Mouse (Mus musculus) midbrain, embryonic 14.5 days (tissue): ENCODE measurements at regions not wholly inside any gene's neighbourhood (a gene's known extent, or its start where the extent isn't known, plus 50 kb on each side); places are given as distances from the start of the nearest gene placed in this dataset.
"Not testable (repeated sequence)": the region's sequence is repeated elsewhere in the genome, so short reads cannot be mapped to it uniquely, and the experiment has no call there.

ENCODE experiments used
- ATAC-seq: fragments of 200-750 bp; cut with Nextera tagmentation; 2 replicates; pipeline ENCODE4 v1.8.0; 2017; ENCODE audit warnings: moderate number of reproducible peaks, moderate library complexity; ENCODE audit not compliant: low FRiP score, low TSS enrichment
- DNase-seq: peaks from one replicate; pipeline ENCODE4 v3.0.0-alpha.2; 2015
- H3K27ac ChIP-seq: fragments of 300-500 bp; sonication (generic); replicated peaks from 2 replicates; pipeline ENCODE4 v1.5.1; 2014; ENCODE audit warnings: mild to moderate bottlenecking, low read depth, low read length, moderate library complexity
- H3K27me3 ChIP-seq: fragments of 300-500 bp; sonication (generic); 2 replicates; pipeline ENCODE4 v1.6.1; 2014; ENCODE audit warnings: low read length, control low read depth, mixed read lengths; ENCODE audit not compliant: control insufficient read depth, insufficient read depth
- H3K36me3 ChIP-seq: fragments of 300-500 bp; sonication (generic); 2 replicates; pipeline ENCODE4 v1.6.1; 2014; ENCODE audit warnings: low read length, control low read depth; ENCODE audit not compliant: control insufficient read depth, insufficient read depth
- H3K4me1 ChIP-seq: fragments of 300-500 bp; sonication (generic); 2 replicates; pipeline ENCODE4 v1.6.1; 2014; ENCODE audit warnings: mild to moderate bottlenecking, antibody characterized with exemption, low read length, control low read depth; ENCODE audit not compliant: control insufficient read depth, insufficient read depth
- H3K4me2 ChIP-seq: fragments of 300-500 bp; sonication (generic); 2 replicates; pipeline ENCODE4 v1.6.1; 2014; ENCODE audit warnings: mild to moderate bottlenecking, low read length, moderate library complexity
- H3K4me3 ChIP-seq: fragments of 300-500 bp; sonication (generic); replicated peaks from 2 replicates; pipeline ENCODE4 v1.5.1; 2014; ENCODE audit warnings: low read depth, low read length
- H3K9ac ChIP-seq: fragments of 300-500 bp; sonication (generic); replicated peaks from 2 replicates; pipeline ENCODE4 v1.6.1; 2014; ENCODE audit warnings: mild to moderate bottlenecking, low read length, moderate library complexity
- H3K9me3 ChIP-seq: fragments of 300-500 bp; sonication (generic); 2 replicates; pipeline ENCODE4 v1.6.1; 2016; ENCODE audit warnings: low read length, control low read depth, mixed read lengths; ENCODE audit not compliant: control insufficient read depth
- WGBS: fragments of 180-500 bp; shearing (Covaris S2); extraction: QIAGEN DNeasy Blood & Tissue Kit; methylation state at CpG from one replicate; pipeline ENCODE4 v1.1.7; 2014; 5-methylcytosine and 5-hydroxymethylcytosine counted together

- Histone ChIP-seq H3K4me2 (no peak overlapping the region), H3K4me3 (no peak overlapping the region), H3K4me1 (no peaks in the 10 kb centered on the region), H3K9ac (no peak overlapping the region), H3K27me3 (no peaks in the 10 kb centered on the region), H3K36me3 (no peaks in the 10 kb centered on the region), H3K27ac (no peak overlapping the region), H3K9me3 (no peaks in the 10 kb centered on the region)
- DNase-seq (no peak), ATAC-seq (no peak)
- 79% methylated on average over 4 of the region's 4 CpGs for WGBS
These were observed 994.7 kb upstream of the Foxg1 start for GRCm38 (mm10) chr12:48387724-48388123.

DNA sequence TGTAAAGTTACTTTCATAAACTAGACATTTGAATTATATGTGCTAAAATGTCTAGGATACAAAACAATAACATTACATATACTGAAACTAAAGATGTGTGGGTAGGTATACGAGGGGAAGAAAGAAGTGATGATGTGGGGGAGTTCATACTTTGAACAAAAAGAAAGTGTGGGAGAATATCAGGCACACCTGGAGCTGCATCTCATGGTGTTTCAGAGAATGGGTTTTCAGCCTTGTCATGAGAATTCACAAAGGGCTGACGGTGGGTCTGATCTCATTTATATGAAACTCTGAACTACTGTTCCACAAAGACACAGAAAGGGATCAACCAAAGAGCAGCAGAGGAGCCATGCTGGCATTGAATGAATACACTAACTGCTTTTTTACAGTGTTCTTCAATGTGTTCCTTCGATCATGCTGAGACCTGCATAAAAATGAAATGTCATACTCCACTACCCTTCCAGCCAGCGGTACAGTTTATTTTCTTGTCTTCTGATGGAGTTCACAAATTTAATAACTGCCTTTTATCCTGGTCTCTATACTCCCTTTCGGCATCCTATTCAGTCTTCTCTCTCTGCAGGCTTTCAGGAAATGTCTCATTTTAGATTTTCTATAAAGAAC is 994.2 kb upstream of the Foxg1 start:
- no peak overlapping the region for H3K4me2 ChIP-seq
- no peaks in the 10 kb centered on the region for H3K4me1 ChIP-seq
- no peak overlapping the region for H3K4me3 ChIP-seq
- ATAC-seq: no peak
- peak; percentile 26 for DNase-seq
- H3K27me3 ChIP-seq: no peaks in the 10 kb centered on the region
- H3K9me3 ChIP-seq: no peaks in the 10 kb centered on the region
- 60% methylated on average over 5 of the region's 5 CpGs for WGBS
- no peaks in the 10 kb centered on the region for H3K36me3 ChIP-seq
- H3K9ac ChIP-seq: no peak overlapping the region
- H3K27ac ChIP-seq: no peak overlapping the region

- ATAC-seq (no peak), DNase-seq (peak; percentile 50)
- H3K27ac ChIP-seq: no peak overlapping the region
- H3K9ac ChIP-seq: no peak overlapping the region
- no peaks in the 10 kb centered on the region for H3K27me3 ChIP-seq
- no peak overlapping the region for H3K4me2 ChIP-seq
- H3K4me1 ChIP-seq: no peaks in the 10 kb centered on the region
- H3K9me3 ChIP-seq: no peaks in the 10 kb centered on the region
- H3K36me3 ChIP-seq: no peaks in the 10 kb centered on the region
- WGBS: 60% methylated on average over 4 of the region's 4 CpGs
- no peak overlapping the region for H3K4me3 ChIP-seq
These were observed 991.5 kb upstream of the Foxg1 start for GRCm38 (mm10) chr12:48391008-48391407.

DNA sequence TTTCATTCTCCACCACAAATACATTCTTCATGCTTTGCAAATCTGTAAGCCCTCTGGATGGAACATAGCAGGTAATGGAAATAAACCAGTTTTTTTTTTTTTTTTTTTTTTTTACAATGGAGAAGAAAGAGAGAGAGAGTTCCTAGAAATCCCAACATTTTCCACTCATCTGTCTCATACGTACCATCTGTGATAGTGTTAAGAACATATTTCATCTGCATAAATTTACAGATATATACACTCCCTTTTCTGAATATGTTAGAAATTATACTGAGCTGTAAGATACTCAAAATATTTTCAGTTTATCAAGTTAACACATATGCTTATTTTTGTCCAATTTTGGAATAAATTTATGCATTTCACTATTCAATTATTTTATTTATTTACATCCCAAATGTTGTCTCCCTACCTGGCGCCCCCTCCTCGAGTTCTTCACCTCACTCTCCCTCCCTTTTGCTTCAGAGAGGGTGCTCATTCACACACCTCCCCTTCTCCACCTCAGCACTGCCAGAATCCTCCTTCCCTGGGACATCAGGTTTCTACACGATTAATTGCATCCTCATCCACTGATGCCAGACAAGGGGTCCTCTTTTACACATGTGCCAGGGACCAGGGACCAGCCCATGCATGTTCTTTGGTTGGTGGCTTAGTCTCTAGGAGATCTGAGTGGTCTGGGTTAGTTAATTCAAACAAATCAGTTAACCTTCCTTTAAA is 943.0 kb upstream of the Foxg1 start:
- ATAC-seq: no peak

DNA sequence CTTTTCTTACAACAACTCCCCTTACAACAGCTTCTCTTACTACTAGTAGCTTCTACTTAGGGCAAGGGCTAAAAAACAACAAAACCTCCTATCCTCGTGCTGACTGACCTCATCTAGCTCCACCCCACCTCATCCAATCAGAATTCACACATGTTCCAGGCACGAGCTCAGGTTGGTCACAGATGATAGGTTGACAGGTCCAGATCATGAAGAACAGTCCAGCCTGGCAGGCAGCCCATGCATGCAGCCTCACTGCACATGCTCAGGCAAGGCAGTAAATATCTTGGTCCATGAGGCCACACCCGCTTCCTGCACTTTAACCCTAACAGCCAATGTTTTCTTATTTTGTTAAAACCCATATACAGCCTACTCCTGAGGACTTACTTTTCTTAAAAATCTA is 933.7 kb upstream of the Foxg1 start:
- WGBS: 82% methylated on average over 3 of the region's 3 CpGs
- not testable (repeated sequence) for DNase-seq, H3K27me3 ChIP-seq, H3K4me2 ChIP-seq, H3K9me3 ChIP-seq, H3K36me3 ChIP-seq, H3K9ac ChIP-seq, H3K4me1 ChIP-seq, ATAC-seq, H3K27ac ChIP-seq, H3K4me3 ChIP-seq

More for the DNA sequence above, 943.0 kb upstream of the Foxg1 start:
- H3K9ac ChIP-seq: no peak overlapping the region
- H3K27ac ChIP-seq: no peak overlapping the region
- no peak overlapping the region for H3K4me3 ChIP-seq
- no peaks in the 10 kb centered on the region for H3K4me1 ChIP-seq
- H3K36me3 ChIP-seq: no peaks in the 10 kb centered on the region
- H3K4me2 ChIP-seq: no peak overlapping the region
- H3K9me3 ChIP-seq: no peaks in the 10 kb centered on the region
- DNase-seq: no peak
- WGBS: 77% methylated on average over 4 of the region's 4 CpGs
- H3K27me3 ChIP-seq: no peaks in the 10 kb centered on the region

- WGBS: 15% methylated on average over 2 of the region's 2 CpGs
- no peak overlapping the region for H3K4me2 ChIP-seq
- H3K27ac ChIP-seq: peak overlapping the region; percentile 56
- H3K4me3 ChIP-seq: no peak overlapping the region
- H3K9me3 ChIP-seq: no peaks in the 10 kb centered on the region
- DNase-seq (peak; percentile 65), ATAC-seq (peak; percentile 72; the same call in 1 of the 2 replicates)
- H3K4me1 ChIP-seq: 0 out of 2 replicates have a peak, but pooled peaks cover 5% of the 10 kb centered on the region
- no peaks in the 10 kb centered on the region for H3K27me3 ChIP-seq
- H3K9ac ChIP-seq: no peak overlapping the region
- H3K36me3 ChIP-seq: no peaks in the 10 kb centered on the region
These were observed 920.1 kb upstream of the Foxg1 start for GRCm38 (mm10) chr12:48462392-48462791.

GRCm38 (mm10) chr12:48500735-48501134 is 881.7 kb upstream of the Foxg1 start:
- no peaks in the 10 kb centered on the region for H3K36me3 ChIP-seq
- DNase-seq (no peak), ATAC-seq (no peak)
- WGBS: 93% methylated on average over 3 of the region's 3 CpGs
- H3K4me2 ChIP-seq: no peak overlapping the region
- no peak overlapping the region for H3K4me3 ChIP-seq
- H3K4me1 ChIP-seq: no peaks in the 10 kb centered on the region
- no peak overlapping the region for H3K27ac ChIP-seq
- no peaks in the 10 kb centered on the region for H3K27me3 ChIP-seq
- H3K9me3 ChIP-seq: no peaks in the 10 kb centered on the region
- no peak overlapping the region for H3K9ac ChIP-seq

DNA sequence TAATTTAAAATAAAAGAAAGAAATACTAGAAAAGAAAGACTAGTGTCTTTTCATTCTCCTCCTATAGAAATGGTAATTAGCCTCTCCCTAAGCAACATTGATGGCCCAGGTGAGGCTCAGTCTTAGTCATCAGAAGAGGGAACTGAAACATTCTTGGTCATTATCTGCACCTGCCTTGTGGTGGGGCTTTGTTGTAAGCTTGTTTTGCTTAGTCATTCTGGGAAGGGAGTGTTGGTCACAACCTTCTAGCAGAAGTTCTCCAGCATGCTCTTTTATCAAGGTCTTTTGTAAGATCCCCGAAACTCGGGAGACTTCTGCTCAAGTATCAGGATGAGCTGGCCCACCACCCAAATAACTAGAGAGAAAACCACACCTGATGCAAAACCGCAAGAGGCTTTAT is 870.9 kb upstream of the Foxg1 start:
- Histone ChIP-seq H3K36me3 (no peaks in the 10 kb centered on the region), H3K4me1 (no peaks in the 10 kb centered on the region), H3K9ac (no peak overlapping the region), H3K27ac (no peak overlapping the region), H3K4me3 (no peak overlapping the region), H3K9me3 (no peaks in the 10 kb centered on the region), H3K27me3 (no peaks in the 10 kb centered on the region), H3K4me2 (no peak overlapping the region)
- ATAC-seq (no peak), DNase-seq (no peak)
- whole genome bisulfite sequencing: 84% methylated on average over 3 of the region's 3 CpGs

DNA sequence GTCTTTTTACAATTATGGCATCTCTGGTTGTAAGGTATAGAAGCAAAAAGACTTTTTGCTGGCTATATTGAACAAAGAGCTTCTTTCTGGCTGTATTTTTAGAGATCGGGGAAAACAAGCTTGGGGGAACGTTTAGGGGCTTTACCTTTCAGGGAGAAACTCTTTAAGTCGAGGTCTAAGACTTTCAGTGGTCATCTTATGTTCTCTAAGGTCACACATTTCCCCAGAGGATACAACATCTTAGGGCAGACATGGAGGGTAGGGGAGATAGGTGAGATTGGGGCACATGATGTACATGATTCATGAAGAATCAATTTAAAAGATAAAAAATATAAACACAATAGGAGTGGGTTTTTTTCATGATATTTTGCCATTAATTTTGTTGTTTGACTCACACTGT is 870.2 kb upstream of the Foxg1 start:
- Histone ChIP-seq H3K36me3 (no peaks in the 10 kb centered on the region), H3K4me3 (no peak overlapping the region), H3K27ac (no peak overlapping the region), H3K9me3 (no peaks in the 10 kb centered on the region), H3K4me2 (no peak overlapping the region), H3K9ac (no peak overlapping the region), H3K27me3 (no peaks in the 10 kb centered on the region), H3K4me1 (no peaks in the 10 kb centered on the region)
- ATAC-seq (no peak), DNase-seq (no peak)
- 83% methylated on average over 3 of the region's 3 CpGs for WGBS
